Mouse (Mus musculus) gastrocnemius, adult 18-20 months (tissue): ENCODE results near the gene Tmem106c. TPM values are rescaled to one million over a fixed set of nuclear protein-coding genes. Genes with fewer than 3 reads are reported as not detected.

Source experiments
- DNase-seq: peaks from one replicate; pipeline ENCODE4 v3.0.0; 2021; ENCODE audit warnings: low spot score
- long read RNA-seq, 2 experiments: library from polyadenylated mRNA; stranded (forward); transcript quantifications; one replicate each; pipeline ENCODE4 v2.0.0; 2021
- total RNA-seq, 2 experiments: library from RNA; stranded (reverse); gene quantifications; 2 replicates each; pipeline ENCODE4 v1.2.3; 2021

The Tmem106c gene
- total RNA-seq, result 1 to 10 TPM; 5.8 to 7.4 TPM
- long read RNA-seq, experiment 1, transcript Tmem106c-202 (8 exons, 1,455 nt), result major isoform, 8 of 15 reads
- long read RNA-seq, experiment 1, partial matches to known transcripts, result 2 of 15 reads
- long read RNA-seq, experiment 1, other reads (novel, unspliced or antisense), result 1 of 15 reads
- long read RNA-seq, experiment 2, partial matches to known transcripts, result 0 of 6 reads
- long read RNA-seq, experiment 2, other reads (novel, unspliced or antisense), result 3 of 6 reads

DNA sequence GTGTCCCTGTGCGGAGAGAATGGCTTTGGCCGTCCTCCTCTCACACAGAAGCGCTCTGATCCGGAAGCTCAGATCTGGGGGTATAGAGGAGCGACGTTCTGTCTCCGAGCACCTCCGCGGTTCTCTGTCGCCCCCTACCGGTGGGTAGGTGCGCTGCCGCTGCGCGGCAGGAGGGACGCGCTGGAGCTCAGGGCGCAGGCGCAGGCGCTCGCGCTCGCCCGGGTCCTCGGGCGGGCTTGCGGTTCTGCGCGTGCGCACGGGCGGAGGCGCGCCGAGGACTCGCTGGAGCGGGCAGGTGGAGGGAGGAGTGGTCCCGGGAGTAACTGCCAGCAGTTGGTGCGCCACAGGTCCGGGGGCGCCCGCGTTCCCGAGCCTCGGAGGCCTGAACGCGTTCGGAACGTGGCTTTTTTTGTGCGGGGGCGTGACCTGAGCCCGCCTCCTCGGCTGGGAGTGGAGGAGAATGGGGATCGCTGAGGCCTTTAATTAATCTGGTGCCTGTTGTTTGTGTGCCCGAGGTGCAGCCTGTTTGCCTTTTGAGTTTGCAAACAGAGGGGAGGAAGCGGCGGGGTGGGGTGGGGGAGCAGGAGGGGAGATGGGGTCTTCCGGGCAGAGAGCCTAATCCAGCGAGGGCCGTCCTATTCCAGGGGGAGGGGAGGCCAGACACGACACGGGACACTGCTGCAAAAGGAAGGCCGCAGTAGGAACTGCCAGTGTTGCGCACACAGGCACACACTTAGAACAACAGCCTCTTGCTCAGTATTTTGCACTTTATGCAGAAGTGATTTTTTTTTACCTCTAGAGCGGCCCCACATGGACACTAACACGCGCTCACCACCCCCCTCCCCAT lies at the start of gene Tmem106c:
Gene Tmem106c (plus strand): TSS at position 212 of the 847 bp plus-strand sequence.
- peak; percentile 91 for DNase-seq

DNA sequence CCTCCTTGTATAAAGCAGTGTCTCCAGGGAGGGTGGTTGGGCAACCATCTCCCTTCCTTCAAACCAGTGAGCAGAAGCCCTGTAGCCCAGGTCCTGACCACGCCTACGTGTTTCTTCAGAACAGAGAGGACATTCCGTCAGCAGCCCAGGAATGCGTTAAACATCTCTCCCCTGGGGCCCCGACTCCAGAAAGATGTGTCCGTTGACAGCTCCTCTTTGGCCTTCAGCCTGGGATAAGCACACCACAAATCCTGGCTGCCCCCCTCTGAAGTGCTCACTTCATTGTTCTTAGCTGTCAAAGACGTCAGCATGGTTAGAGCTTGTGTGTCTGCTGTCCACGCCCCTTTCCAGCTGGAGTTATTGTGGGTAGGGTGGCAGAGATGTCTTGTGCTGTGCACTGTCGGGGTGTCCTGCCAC lies 49.7 kb upstream of the Tmem106c start:
- DNase-seq, result peak; percentile 51

DNA sequence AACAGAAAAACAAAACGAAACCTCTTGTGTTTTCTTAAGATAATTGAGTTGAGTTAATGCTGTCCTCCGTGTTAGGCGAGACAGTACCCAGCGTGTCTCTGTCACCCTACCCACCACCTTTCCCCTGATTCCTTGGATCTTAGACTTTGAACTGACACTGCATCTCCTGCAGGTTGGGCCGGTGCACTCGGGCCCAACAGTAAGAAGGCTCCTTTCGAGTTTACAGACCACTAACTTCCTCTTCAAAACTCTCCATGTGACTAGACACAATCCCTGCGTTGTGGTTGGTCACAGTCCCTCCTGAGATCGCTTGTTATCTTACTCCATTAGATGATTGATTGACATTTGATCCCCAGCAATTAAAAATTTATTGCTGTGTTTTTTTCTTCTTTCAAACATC lies 46.0 kb upstream of the Tmem106c start:
- no peak for DNase-seq

DNA sequence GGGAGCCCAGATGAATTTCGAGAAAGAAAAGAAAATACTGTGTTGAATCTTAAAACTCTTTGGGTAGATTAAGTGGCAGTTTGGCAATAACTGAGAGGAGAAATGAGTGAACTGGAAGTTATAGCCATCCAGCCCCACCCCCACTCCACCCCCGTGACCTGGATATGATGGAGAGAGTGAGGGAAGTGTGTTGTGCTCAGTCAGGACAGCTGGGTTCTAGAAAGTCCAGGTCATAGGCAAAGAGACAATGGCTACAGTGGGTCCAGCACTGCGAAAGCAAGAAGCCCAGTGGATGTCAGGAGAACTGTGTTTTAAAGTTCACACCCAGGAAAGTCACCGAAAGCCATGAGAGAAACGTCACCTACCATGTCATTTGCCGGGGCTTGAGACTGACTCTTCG lies 44.8 kb upstream of the Tmem106c start:
- DNase-seq, result no peak

DNA sequence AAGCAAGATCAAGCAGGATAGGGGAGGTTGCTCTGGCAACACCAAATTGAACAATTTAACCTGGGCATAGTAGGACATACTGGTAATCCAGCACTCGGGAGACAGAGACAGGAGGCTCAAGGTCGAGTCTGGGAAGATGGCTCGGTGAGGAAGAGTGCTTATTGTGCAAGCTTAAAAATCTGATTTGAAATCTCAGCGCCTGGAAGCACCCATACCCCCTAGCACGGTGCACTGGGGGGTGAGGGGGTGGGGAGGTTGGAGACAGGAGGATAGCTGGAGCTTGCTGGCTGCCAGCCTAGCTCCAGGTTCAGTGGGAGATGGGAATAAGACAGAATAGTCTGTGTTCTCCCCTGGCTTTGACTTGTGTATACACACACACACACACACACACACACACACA lies 43.7 kb upstream of the Tmem106c start:
- no peak for DNase-seq

DNA sequence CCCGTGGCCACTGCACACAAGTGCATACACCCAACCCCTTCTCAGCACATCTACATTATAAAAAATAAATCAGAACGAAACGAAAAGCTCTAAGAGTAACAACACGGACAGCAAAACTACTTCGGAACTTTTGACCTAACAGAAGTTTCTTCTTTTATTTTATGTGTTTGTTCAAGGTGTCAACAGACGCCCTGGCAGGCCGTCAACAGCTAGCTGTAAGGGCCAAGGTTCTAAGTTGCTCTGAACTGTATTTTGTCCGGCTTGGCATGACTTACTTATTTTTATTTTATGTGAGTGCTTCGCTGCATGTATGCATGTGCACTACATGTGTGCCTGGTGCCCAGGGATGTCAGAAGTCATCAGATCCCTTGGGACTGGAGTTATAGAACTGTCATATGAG lies 42.2 kb upstream of the Tmem106c start:
- DNase-seq, result no peak

DNA sequence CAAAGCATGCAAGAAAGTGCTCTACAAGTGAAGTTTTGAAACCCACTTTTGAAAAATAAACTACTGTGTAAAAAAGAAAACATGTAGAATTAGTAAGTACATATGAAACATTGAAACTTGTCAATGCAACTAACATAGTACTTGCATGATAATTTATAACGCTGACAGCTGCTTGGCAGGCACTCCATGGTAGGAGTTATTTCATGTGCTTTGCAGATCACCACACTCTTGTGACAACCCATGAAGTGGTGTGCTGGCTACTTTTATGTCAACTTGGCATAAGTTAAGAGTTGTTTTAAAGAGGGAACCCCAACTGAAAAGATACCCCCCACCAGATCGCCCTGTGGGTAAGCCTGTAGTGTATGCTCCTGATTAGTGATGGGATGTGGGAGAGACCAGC lies 41.6 kb upstream of the Tmem106c start:
- DNase-seq, result no peak

DNA sequence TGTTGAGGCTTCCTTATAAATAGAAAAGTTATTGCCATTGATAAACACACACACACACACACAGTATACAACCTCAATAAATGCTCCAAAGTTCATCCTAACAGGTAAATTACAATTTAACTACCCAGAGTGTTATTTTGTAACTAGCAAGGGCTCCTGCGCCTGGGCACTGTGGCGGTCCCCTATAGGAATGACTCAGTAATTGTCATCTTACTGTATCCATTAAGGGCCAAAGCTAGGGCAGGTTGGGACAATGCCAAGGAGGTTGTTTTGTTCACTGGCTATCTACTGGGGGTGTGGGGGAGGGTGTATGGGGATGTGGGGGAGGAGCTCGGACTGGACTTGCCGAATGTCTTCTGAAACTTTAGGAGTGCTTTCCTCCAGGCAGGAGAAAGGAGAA lies 37.0 kb upstream of the Tmem106c start:
- DNase-seq, result no peak

DNA sequence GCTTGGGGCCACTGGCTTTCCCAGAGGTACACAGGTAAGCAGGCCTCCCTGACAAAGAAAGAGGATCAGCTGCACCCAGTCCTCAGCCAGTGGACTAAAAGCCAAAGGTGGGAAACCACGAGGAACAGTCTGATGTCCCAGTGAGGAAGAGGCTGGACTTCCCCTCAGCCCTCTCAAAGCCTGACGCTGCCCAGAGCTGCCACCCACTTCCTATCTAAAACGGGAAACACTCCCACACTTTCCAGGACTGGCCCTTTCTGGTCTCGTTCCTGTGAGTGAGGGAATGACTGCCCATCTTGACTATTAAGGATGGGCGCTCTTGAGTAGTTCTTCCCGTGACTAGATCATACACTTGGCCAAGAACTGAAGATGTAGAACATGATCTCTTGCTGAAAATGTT lies 36.2 kb upstream of the Tmem106c start:
- DNase-seq, result no peak

DNA sequence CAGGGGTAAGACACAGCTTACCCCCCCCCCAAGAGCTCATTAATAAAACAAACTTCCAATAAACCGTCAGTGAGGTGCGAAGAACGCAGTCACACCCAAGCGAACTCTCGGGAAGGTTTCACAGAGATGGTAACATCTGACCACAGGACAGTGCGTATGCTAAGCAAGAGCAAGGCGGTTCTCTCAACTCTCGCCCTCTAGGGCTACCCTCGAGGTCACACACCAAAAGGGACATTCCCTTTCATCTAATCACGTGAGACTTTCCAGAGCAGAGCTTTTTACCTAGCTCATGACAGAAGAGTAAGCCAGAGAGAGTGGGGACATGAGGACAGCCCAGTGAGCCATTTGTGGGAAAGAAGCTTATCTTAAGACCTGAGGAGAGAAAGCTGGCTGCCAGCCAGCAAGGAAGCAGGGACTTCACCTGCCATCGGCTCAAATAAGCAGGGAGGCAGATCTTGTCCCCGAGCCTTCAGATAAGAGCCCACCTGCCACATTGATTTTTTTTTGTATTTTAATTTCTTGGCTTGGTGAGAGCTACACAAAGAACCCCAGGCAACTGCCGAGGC lies 34.7 kb upstream of the Tmem106c start:
- no peak for DNase-seq

DNA sequence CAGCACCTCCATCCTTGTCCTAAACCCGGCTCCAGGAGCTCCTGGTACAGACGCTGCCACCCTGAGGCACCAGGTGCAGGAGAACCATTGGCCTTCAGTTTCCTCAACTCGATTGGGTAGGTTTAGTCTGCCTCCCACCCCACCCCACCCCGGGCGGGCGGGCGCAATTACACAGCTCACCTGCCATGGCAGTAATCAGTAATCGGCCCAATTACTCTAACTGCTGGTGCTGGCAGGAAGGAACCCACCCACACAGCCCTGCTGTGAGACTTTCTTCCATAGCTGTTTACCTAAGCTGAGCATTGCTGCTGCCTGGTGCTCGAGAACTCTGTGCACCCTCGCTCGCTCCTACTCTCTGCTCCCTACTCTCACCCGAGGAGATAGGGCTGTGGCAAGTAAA lies 31.6 kb upstream of the Tmem106c start:
- DNase-seq, result no peak

DNA sequence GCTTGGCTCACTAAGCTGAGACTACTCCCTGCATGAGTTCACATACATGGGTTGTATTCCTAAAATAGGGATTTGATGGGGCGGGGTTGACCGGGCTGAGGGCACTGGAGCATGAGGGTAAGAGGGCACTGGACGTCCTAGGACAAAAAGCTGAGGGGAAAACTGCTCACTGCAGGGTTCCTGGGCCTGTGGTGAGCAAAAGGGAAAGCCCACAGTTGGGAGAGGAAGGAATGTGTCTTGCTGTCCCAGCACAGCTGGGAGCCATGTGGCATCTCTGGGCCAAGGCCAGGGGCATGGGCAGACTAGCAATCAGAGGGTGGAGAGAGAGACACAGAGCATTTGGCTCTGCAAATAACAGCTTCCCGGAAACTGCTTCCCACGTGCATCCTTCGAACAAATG lies 25.4 kb upstream of the Tmem106c start:
- DNase-seq, result no peak

DNA sequence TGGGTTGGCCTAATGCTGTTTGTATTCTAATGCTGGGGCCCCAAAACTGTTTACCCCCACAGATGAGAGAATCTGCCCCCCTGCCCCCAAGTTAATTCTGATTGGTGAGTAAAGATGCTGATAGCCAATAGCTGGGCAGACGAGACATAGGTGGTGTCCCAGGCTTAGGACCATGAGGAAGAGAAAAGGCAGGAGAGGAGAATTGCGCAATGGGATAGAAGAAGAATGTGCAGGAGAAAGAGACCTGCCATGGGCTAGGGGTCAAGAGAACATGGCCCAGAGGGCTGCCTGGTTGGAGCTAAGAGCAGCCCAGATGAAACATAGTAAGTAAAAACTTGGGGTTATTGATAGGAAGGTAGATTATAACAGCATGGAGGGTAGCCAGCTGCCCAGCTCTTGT lies 23.9 kb upstream of the Tmem106c start:
- DNase-seq, result no peak

DNA sequence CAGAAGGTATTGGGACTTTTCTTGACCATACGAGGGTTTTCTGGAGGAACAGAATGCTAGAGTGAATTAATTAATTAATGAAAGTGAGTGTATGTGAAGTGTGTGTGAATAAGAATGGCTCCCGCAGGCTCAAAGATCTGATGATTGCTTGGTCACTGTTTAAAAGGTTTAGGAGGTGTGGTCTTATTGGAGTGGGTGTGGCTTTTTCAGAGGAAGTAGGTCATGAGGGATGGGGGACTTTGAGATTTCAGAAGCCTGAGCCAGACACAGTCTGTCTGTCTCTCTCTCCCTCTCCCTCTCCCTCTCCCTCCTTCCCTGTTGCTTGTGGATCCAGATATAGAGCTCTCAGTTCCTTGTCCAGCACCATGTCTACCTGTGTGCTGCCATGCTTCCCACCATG lies 22.7 kb upstream of the Tmem106c start:
- DNase-seq, result no peak

DNA sequence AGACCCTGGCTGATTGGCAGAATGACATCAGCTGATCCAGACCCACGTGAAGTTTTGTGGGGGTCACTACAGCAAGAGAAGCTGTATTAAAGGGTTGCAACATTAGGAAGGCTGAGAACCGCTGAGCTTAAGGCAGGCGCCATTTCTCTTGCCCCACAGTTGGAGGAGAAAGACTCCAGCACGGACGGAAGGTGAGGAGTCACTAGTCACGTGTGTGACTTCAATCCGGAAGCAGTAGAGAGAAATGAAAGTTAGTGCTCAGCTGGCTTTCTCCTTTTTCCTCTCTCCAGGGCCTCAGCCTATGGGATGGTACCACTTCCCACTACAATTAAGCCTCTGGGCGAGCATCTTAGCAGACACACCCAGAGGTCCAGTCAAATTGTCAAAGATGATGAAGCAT lies 21.5 kb upstream of the Tmem106c start:
- DNase-seq, result no peak

DNA sequence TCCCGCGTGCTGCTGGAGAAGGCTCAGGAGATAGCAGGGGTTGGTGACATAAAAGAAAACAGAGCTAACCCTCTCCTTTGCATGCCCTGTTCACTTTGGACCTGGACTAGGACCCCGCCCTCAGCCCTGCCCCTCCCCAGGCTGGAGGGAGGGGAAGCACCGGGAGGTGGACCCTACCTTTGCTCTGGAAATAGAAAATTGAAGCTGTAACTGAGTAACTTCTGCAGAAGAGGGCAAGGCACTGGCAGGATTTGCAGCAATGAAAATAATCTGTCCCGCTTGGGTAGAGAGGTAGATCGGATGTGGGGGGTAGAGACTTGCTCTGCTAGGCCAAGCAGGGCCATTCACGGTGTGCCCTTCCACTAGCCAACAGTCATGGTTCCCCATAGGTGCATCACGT lies 20.6 kb upstream of the Tmem106c start:
- DNase-seq, result no peak

DNA sequence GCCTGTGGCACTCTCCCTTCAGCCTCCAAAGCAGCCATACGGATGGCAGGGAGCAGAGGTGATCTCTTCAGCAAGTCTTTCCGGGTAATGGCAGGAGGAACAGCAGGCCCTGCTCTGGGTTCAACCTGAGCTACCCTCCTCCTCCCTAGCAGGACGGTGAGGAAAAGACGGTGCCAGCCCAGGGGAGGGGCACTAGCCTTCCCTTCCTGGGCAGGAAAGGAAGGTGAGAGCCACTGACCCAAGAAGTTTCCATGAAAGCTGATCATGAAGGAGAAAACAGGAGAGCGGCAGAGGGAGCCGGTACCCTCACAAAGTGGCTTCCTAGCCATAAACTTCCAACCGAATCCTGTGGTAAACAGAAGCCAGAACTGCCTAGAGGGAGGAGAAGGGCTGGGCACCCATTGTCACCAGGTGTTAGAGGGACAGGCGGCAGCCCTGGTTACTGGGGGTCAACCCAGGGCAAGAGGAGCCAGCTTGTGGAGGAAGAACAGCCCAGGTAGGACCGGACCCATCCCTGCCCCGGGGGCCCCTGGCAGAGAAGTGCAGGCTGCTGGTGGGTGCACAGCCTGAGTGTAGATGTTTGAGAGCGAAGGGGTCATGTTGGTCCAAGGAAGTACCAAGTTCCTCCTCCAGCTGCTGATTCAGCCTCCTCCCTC lies 19.0 kb upstream of the Tmem106c start:
- no peak for DNase-seq

DNA sequence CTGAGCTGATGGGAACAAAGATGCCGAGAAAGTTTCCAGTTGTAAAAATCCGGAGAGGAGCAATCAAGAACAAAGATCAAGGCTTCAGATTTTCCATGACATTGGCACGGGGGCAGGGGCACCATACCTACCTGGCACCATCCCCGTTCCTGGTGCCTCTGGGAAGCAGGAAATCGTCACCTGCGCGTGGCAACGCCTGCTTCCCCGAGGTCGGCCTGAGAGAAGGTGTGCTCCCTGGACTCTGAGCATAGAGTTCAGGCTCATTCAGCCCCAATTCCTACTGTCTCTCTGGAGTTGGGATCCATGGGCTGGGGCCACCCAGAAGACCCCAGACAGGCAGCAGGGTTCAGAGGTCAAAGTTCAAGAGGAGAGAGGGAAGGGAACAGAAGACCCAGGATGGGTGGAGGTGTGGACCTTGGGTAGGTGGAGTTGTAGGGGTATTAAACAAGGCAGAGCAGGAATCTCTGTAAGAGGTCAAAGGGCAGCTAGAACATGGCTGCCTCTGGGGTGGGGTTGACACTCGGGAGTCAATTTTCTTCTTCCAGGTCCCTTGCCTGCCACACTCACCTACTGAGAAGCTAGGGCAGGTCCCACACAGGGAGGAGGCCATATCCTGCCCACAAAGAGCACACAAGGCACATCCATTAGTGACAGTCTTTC lies 18.2 kb upstream of the Tmem106c start:
- DNase-seq, result no peak

DNA sequence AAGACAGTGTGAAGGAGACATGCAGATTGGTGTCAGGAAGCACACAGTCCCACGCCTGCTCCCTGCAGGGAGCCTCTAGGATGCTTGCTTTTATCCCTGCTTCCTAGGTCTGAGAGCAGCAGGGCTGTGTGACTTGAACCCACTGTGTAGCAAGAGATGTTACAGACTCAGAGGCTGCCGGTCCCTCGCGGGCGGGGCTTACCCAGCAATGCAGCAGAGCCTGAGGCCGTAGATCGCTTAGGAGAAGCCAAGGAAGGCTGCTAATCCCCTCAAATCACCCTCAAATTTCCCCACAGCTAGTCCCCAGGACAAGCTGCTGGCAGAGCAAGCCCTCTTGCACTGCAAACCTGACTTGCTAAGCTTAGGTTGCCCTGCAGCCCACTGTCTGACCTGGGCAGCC lies 15.3 kb upstream of the Tmem106c start:
- no peak for DNase-seq

DNA sequence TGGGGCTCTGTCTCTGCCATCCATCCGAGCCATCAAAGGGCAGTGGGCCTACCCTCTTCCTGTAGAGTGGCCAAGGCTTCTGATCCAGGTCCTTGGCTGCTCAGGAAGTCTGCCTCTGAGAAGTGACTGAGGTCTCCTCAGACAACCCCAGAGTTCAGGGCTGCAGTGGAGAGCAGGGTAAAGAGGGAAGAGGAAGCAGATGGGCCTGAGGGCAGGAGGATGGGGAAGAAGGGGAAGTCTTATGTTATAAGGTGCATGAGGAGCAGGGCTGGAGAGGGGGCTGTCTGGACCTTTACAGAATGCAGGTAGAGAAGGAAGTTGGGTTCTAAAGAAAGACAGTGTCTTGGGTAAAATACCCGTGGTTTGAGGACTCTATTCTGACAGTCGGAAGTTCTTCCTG lies 14.3 kb upstream of the Tmem106c start:
- no peak for DNase-seq

DNA sequence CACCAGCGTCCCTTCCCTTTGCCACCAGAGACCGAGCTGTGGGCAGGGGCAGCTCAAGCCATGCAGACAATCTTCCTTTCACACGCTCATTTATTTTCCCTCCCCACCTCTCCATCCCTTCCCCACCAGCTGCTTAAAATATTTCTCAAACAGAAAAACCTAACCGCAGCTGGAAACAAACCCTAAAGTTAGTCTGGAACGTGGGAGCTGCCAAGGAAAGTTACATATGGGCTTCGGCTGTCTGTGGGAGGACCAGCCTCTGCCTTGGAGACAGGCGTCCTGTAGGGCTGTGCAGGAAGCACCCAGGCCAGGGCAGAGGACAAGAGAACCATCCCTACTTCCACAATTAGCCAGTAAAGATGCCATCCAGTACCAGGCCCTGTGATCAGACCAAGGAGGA lies 13.8 kb upstream of the Tmem106c start:
- DNase-seq, result no peak
